Mouse (Mus musculus): Measurements from ENCODE around the gene Epha4. TPM values are rescaled to one million over a fixed set of nuclear protein-coding genes. Genes with fewer than 3 reads are reported as not detected.

Gene Epha4
- polyA plus RNA-seq, 1 experiment = not detected

GRCm38 (mm10) chr1:77471447-77471846, 43.4 kb downstream of the Epha4 start:
- TF ChIP-seq GATA1 (IDR thresholded peaks at IDR 0.05; ENCODE audit: low read length) = no peak

GRCm38 (mm10) chr1:77471037-77471436, 43.9 kb downstream of the Epha4 start:
- no peak for TF ChIP-seq GATA1 (IDR thresholded peaks at IDR 0.05; ENCODE audit: low read length)

GRCm38 (mm10) chr1:77468717-77469314, 46.1 kb downstream of the Epha4 start:
- no peak for TF ChIP-seq GATA1 (IDR thresholded peaks at IDR 0.05; ENCODE audit: low read length)

GRCm38 (mm10) chr1:77465524-77465923, 49.4 kb downstream of the Epha4 start:
- no peak for TF ChIP-seq GATA1 (IDR thresholded peaks at IDR 0.05; ENCODE audit: low read length)

GRCm38 (mm10) chr1:77464108-77464507, 50.8 kb downstream of the Epha4 start:
- TF ChIP-seq GATA1 (IDR thresholded peaks at IDR 0.05; ENCODE audit: low read length) = no peak

GRCm38 (mm10) chr1:77461877-77462615, 52.8 kb downstream of the Epha4 start:
- TF ChIP-seq GATA1 (IDR thresholded peaks at IDR 0.05; ENCODE audit: low read length) = no peak

- TF ChIP-seq GATA1 (IDR thresholded peaks at IDR 0.05; ENCODE audit: low read length) = no peak
Measured at GRCm38 (mm10) chr1:77460831-77461629, 53.9 kb downstream of the Epha4 start.

GRCm38 (mm10) chr1:77458751-77459385, 56.0 kb downstream of the Epha4 start:
- no peak for TF ChIP-seq GATA1 (IDR thresholded peaks at IDR 0.05; ENCODE audit: low read length)

GRCm38 (mm10) chr1:77457446-77457800, 57.5 kb downstream of the Epha4 start:
- no peak for TF ChIP-seq GATA1 (IDR thresholded peaks at IDR 0.05; ENCODE audit: low read length)

GRCm38 (mm10) chr1:77456695-77457445, 58.0 kb downstream of the Epha4 start:
- TF ChIP-seq GATA1 (IDR thresholded peaks at IDR 0.05; ENCODE audit: low read length) = no peak

GRCm38 (mm10) chr1:77453811-77454210, 61.1 kb downstream of the Epha4 start:
- TF ChIP-seq GATA1 (IDR thresholded peaks at IDR 0.05; ENCODE audit: low read length) = no peak

GRCm38 (mm10) chr1:77452721-77453120, 62.2 kb downstream of the Epha4 start:
- TF ChIP-seq GATA1 (IDR thresholded peaks at IDR 0.05; ENCODE audit: low read length) = no peak

- TF ChIP-seq GATA1 (IDR thresholded peaks at IDR 0.05; ENCODE audit: low read length) = no peak
Measured at GRCm38 (mm10) chr1:77451541-77451940, 63.3 kb downstream of the Epha4 start.

- no peak for TF ChIP-seq GATA1 (IDR thresholded peaks at IDR 0.05; ENCODE audit: low read length)
Measured at GRCm38 (mm10) chr1:77450201-77450600, 64.7 kb downstream of the Epha4 start.

GRCm38 (mm10) chr1:77447061-77447614, 67.8 kb downstream of the Epha4 start:
- TF ChIP-seq GATA1 (IDR thresholded peaks at IDR 0.05; ENCODE audit: low read length) = no peak

Measured in G1E-ER4 (cell line).